Comparison of ENCODE assay signal across 8 mouse cellular contexts in the genomic region with DNA sequence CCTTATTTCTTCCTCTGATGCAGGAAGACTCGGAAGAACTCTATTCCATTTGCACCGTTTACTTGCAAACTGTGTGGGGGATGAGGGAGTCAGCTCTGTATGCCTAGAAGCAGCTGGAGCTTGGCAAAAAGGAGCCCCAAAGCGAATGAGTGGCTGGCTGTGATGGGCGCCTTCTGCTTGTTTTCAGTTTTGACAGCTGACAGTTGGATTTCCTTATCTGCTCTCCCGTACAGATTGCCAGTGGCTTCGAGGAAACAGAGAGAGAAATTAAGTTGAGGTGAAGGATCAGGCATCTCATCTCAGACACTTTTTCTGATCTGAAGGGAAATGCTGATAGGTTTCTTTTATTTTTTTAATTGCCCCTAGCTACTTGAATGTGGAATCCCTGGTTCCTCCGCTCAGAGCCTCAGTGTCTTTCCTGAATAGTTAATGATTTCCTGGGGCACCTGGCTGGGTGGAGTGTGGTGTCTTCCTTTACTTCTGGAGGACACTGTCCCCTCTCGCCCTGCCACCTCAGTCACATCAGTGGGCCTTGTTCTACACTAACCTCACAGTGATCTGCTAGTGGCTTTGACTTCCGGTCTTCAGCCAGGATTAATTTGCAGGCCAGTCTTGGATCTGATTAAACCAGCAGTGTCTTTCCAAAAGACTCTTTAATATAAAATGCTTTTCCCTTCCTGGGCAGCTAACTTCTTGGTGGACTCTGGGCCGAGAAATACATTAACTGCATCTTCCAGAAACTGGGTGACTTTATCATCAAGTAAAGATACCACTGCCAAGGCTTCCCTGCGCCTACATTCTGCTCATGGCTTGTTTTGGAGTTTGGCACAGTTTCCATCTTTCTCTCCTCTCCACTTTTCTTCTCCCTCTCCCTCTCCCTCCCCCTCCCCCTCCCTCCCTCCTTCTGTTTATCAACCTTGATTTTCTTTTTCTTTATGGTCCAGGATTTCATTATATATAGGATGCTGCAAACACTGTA. TPM values are rescaled to one million over a fixed set of nuclear protein-coding genes. Genes with fewer than 3 reads are reported as not detected.
DNase-seq lines count a peak whose midpoint lies in the region; ATAC-seq and TF ChIP-seq lines count a peak whose summit lies in the region.
"Had no signal": no experiment of that assay in that cellular context is flagged by ENCODE, and none has a peak within 500 bp of the region (broad histone marks: within the 10 kb centered on the region; RNA-seq: fewer than 3 reads in every experiment).

No protein-coding gene starts in this region.

- peaks cover 12% of the 10 kb centered on the region for H3K4me1 ChIP-seq in stomach, embryonic 14.5 days (ENCODE audit: control insufficient read depth, insufficient read depth, low read length)
- no peaks in the 10 kb centered on the region for H3K4me1 ChIP-seq in stomach, postnatal 0 days (replicated peaks; ENCODE audit: control insufficient read depth, insufficient read depth)
- peaks cover 12% of the 10 kb centered on the region for H3K4me1 ChIP-seq in intestine, embryonic 15.5 days (replicated peaks)
- no peaks in the 10 kb centered on the region for H3K4me1 ChIP-seq in kidney, adult 2 months (ENCODE audit: control insufficient read depth, insufficient read depth, low read length)

- TF ChIP-seq POLR2A in kidney, adult 2 months (IDR thresholded peaks at IDR 0.05; ENCODE audit: low read depth, low read length): no peak

- no peak for TF ChIP-seq EP300 in stomach, postnatal 0 days (optimal IDR thresholded peaks at IDR 0.05)

- 43% methylated on average over 11 of the region's 11 CpGs for WGBS in stomach, embryonic 14.5 days
- 54% methylated on average over 11 of the region's 11 CpGs for WGBS in stomach, postnatal 0 days
- 33% methylated on average over 11 of the region's 11 CpGs for WGBS in intestine, embryonic 15.5 days
- WGBS in kidney, adult 2 months: 62% methylated on average over 11 of the region's 11 CpGs

- DNase-seq in stomach, postnatal 0 days (ENCODE audit: low spot score): no peak
- DNase-seq in lung, postnatal 25 days (ENCODE audit: low spot score): peak; percentile 56
- DNase-seq in B cell, adult 2 months: no peak
- DNase-seq in cerebellum, adult 8-10 months: no peak
- DNase-seq in kidney, adult 2 months: no peak

- H3K27me3 ChIP-seq in stomach, embryonic 14.5 days (ENCODE audit: control insufficient read depth, insufficient read depth, low read length): no peaks in the 10 kb centered on the region
- H3K27me3 ChIP-seq in stomach, postnatal 0 days (ENCODE audit: control insufficient read depth, insufficient read depth, low read length): no peaks in the 10 kb centered on the region
- H3K27me3 ChIP-seq in intestine, embryonic 15.5 days (replicated peaks): no peaks in the 10 kb centered on the region
- no peaks in the 10 kb centered on the region for H3K27me3 ChIP-seq in kidney, adult 2 months (replicated peaks; ENCODE audit: control insufficient read depth, insufficient read depth, low read length)
- H3K27me3 ChIP-seq: limb, embryonic 15.5 days had no signal

- H3K36me3 ChIP-seq in stomach, embryonic 14.5 days (ENCODE audit: control insufficient read depth, insufficient read depth, low read length): peaks cover 7% of the 10 kb centered on the region; the same call in 1 of the 2 replicates
- no peaks in the 10 kb centered on the region; the same call in 1 of the 2 replicates for H3K36me3 ChIP-seq in stomach, postnatal 0 days (ENCODE audit: control insufficient read depth, insufficient read depth, low read length)
- H3K36me3 ChIP-seq in intestine, embryonic 15.5 days: no peaks in the 10 kb centered on the region
- H3K36me3 ChIP-seq in kidney, adult 2 months (ENCODE audit: control insufficient read depth, insufficient read depth, low read length): 0 out of 2 replicates have a peak, but pooled peaks cover 1% of the 10 kb centered on the region

- TF ChIP-seq CTCF in stomach, postnatal 0 days (IDR thresholded peaks at IDR 0.05; ENCODE audit: low read depth): no peak
- TF ChIP-seq CTCF in kidney, adult 2 months (conservative IDR thresholded peaks at IDR 0.05; ENCODE audit: insufficient read depth, insufficient read length, low read depth, low read length): no peak

- peak overlapping the region; percentile 61; the same call in 1 of the 2 replicates for H3K27ac ChIP-seq in stomach, embryonic 14.5 days (ENCODE audit: low read length)
- H3K27ac ChIP-seq in stomach, postnatal 0 days (replicated peaks): no peak overlapping the region
- peak overlapping the region; percentile 64; the same call in 1 of the 2 replicates for H3K27ac ChIP-seq in intestine, embryonic 15.5 days
- H3K27ac ChIP-seq in kidney, adult 2 months (ENCODE audit: insufficient read depth, low read depth, low read length): no peak overlapping the region
- H3K27ac ChIP-seq: limb, embryonic 15.5 days had no signal

- no peak overlapping the region for H3K9ac ChIP-seq in stomach, embryonic 14.5 days (replicated peaks; ENCODE audit: low read depth, low read length)
- H3K9ac ChIP-seq in stomach, postnatal 0 days (ENCODE audit: low read length): no peak overlapping the region
- no peak overlapping the region for H3K9ac ChIP-seq in intestine, embryonic 15.5 days
- H3K9ac ChIP-seq: limb, embryonic 15.5 days had no signal

- H3K4me3 ChIP-seq in stomach, embryonic 14.5 days (ENCODE audit: low read depth, low read length): no peak overlapping the region
- H3K4me3 ChIP-seq in stomach, postnatal 0 days (ENCODE audit: low read depth, low read length): no peak overlapping the region
- H3K4me3 ChIP-seq in intestine, embryonic 15.5 days (replicated peaks): no peak overlapping the region
- no peak overlapping the region for H3K4me3 ChIP-seq in kidney, adult 2 months (ENCODE audit: insufficient read depth, low read depth, low read length)
- H3K4me3 ChIP-seq: limb, embryonic 15.5 days had no signal

- no peaks in the 10 kb centered on the region for H3K9me3 ChIP-seq in stomach, embryonic 14.5 days (ENCODE audit: control insufficient read depth, low read depth, low read length)
- H3K9me3 ChIP-seq in stomach, postnatal 0 days (ENCODE audit: control insufficient read depth, low read length): no peaks in the 10 kb centered on the region
- no peaks in the 10 kb centered on the region for H3K9me3 ChIP-seq in intestine, embryonic 15.5 days
- H3K9me3 ChIP-seq: limb, embryonic 15.5 days had no signal

- no peak for ATAC-seq in stomach, embryonic 14.5 days (ENCODE audit: insufficient number of reproducible peaks, insufficient read depth, low FRiP score, low read depth)
- no peak for ATAC-seq in stomach, postnatal 0 days (ENCODE audit: low FRiP score, low TSS enrichment)
- ATAC-seq in intestine, embryonic 15.5 days: peak; percentile 47

- no peak overlapping the region for H3K4me2 ChIP-seq in stomach, embryonic 14.5 days (replicated peaks; ENCODE audit: low read depth, low read length)
- no peak overlapping the region for H3K4me2 ChIP-seq in stomach, postnatal 0 days (replicated peaks; ENCODE audit: low read depth)
- H3K4me2 ChIP-seq in intestine, embryonic 15.5 days (replicated peaks): peak overlapping the region; percentile 27
- H3K4me2 ChIP-seq: limb, embryonic 15.5 days had no signal

RNA-seq across cellular contexts. Expression of a gene that starts 55.4 kb away (rescaled TPM):
- polyA plus RNA-seq in stomach, embryonic 14.5 days (2014; fragmentation: Nextera tagmentation; extraction: Ambion mirVana): 48.4 and 48.6 TPM in 2 replicates
- polyA plus RNA-seq in stomach, postnatal 0 days (2015; fragmentation: Nextera tagmentation; extraction: Ambion mirVana): 8.5 TPM in 2 replicates
- polyA plus RNA-seq in intestine, embryonic 15.5 days (2015; fragmentation: Nextera tagmentation; extraction: Ambion mirVana): 26.4 and 29.5 TPM in 2 replicates
- 17.7 and 19.6 TPM in 2 replicates for polyA plus RNA-seq in kidney, adult 2 months (2012; rRNA removed)

Comparison
In these comparisons a context has a peak if more than half of its experiments do, and no peak if none do; other contexts are left out.
1. H3K27ac ChIP-seq: peak in stomach, embryonic 14.5 days (single experiment) and intestine, embryonic 15.5 days (single experiment); none in stomach, postnatal 0 days (single experiment) and kidney, adult 2 months (single experiment).